Comparison of ENCODE assay signal across 8 mouse cellular contexts in the genomic region with DNA sequence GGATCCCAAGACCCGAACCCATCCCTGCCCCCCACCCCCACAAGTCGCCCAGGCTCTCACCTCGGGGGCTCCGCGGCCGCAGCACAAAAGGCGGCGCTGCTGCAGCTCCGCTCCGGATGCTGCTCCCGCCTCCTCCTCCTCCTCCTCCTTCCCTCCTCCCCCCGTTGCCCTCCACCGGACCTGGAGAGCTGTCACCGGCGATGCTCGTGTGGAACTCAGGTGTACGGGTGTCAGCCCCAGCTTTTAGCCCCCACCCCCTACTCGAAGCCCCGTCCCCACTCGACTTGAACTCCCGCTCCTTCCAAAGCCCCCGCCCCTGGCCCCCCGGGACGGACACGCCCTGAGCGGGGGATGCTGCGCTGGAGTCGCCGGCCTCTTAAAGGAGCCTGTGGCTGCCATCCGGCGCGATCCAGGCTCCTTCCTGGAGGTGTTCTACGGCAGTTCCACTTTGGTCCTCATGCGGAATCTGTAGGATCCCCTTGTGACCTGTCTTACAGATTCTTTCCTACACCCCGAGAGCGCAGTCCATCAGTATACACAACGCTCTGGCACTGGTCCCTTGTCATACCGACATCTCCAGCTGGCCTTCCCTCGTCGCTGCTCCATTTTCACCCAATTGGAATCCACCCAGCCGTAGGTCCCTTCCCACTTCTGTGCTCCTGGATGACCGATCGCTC. TPM values are rescaled to one million over a fixed set of nuclear protein-coding genes. Genes with fewer than 3 reads are reported as not detected.
DNase-seq lines count a peak whose midpoint lies in the region; ATAC-seq and TF ChIP-seq lines count a peak whose summit lies in the region.

A gene (minus strand): TSS at position 337 of the 677 bp plus-strand sequence.

- H3K4me1 ChIP-seq in E14TG2a.4 (replicated peaks; ENCODE audit: low read depth, low read length) = peaks cover 62% of the 10 kb centered on the region
- H3K4me1 ChIP-seq in forebrain, embryonic 12.5 days = peaks cover 62% of the 10 kb centered on the region
- peaks cover 32% of the 10 kb centered on the region for H3K4me1 ChIP-seq in heart, embryonic 15.5 days (replicated peaks)
- peaks cover 11 to 13% of the 10 kb centered on the region in 2 experiments for H3K4me1 ChIP-seq in liver, embryonic 14.5 days (replicated peaks; ENCODE audit: control insufficient read depth in 2 of 2, insufficient read depth in 2 of 2, low read length in 1 of 2)
- peaks cover 30% of the 10 kb centered on the region for H3K4me1 ChIP-seq in neural tube, embryonic 14.5 days (ENCODE audit: control insufficient read depth, insufficient read depth, low read length)

- peak; percentile 38 for DNase-seq in c-Kit-positive CD71-positive TER-119-negative erythroid progenitor cells, embryonic 14.5 days (ENCODE audit: low read depth)
- DNase-seq in kidney, postnatal 25 days = peak; percentile 68 to 84
- peak in 2 of 3 experiments; percentile 32 to 44 for DNase-seq in liver, embryonic 14.5 days (ENCODE audit: low read depth in 3 of 3, low spot score in 3 of 3)
- DNase-seq in testis, postnatal 10 days (ENCODE audit: low spot score) = peak; percentile 84

- peak within 1 kb of the TSS; percentile 99 for H3K27ac ChIP-seq in forebrain, embryonic 12.5 days
- peak within 1 kb of the TSS; percentile 100 for H3K27ac ChIP-seq in heart, embryonic 15.5 days
- H3K27ac ChIP-seq in liver, embryonic 14.5 days = peak within 1 kb of the TSS; percentile 75
- H3K27ac ChIP-seq in neural tube, embryonic 14.5 days (ENCODE audit: low read depth, low read length) = peak within 1 kb of the TSS; percentile 98

- H3K27me3 ChIP-seq in E14TG2a.4 (ENCODE audit: insufficient read depth, low read length) = no peaks in the 10 kb centered on the region
- H3K27me3 ChIP-seq in forebrain, embryonic 12.5 days = no peaks in the 10 kb centered on the region
- H3K27me3 ChIP-seq in heart, embryonic 15.5 days = no peaks in the 10 kb centered on the region
- H3K27me3 ChIP-seq in liver, embryonic 14.5 days (ENCODE audit: control insufficient read depth, insufficient read depth, low read length) = peaks cover 3% of the 10 kb centered on the region
- H3K27me3 ChIP-seq in neural tube, embryonic 14.5 days (ENCODE audit: control insufficient read depth, insufficient read depth, low read length) = no peaks in the 10 kb centered on the region

- no peaks in the 10 kb centered on the region for H3K9me3 ChIP-seq in E14TG2a.4 (ENCODE audit: low read length)
- H3K9me3 ChIP-seq in forebrain, embryonic 12.5 days = no peaks in the 10 kb centered on the region
- H3K9me3 ChIP-seq in heart, embryonic 15.5 days (replicated peaks) = no peaks in the 10 kb centered on the region
- H3K9me3 ChIP-seq in liver, embryonic 14.5 days (ENCODE audit: control insufficient read depth, low read length) = no peaks in the 10 kb centered on the region
- H3K9me3 ChIP-seq in neural tube, embryonic 14.5 days (ENCODE audit: control insufficient read depth, low read length) = no peaks in the 10 kb centered on the region

- peak within 1 kb of the TSS; percentile 87 for H3K9ac ChIP-seq in forebrain, embryonic 12.5 days
- peak within 1 kb of the TSS; percentile 63 for H3K9ac ChIP-seq in heart, embryonic 15.5 days
- peak within 1 kb of the TSS; percentile 70 for H3K9ac ChIP-seq in liver, embryonic 14.5 days (replicated peaks)
- peak within 1 kb of the TSS; percentile 73 for H3K9ac ChIP-seq in neural tube, embryonic 14.5 days (replicated peaks; ENCODE audit: low read depth, low read length)

- H3K4me3 ChIP-seq in E14TG2a.4 (replicated peaks; ENCODE audit: low read length) = peak within 1 kb of the TSS; percentile 86
- H3K4me3 ChIP-seq in forebrain, embryonic 12.5 days (replicated peaks) = peak within 1 kb of the TSS; percentile 72
- H3K4me3 ChIP-seq in heart, embryonic 15.5 days = peak within 1 kb of the TSS; percentile 82
- peak within 1 kb of the TSS; percentile 72 to 79 for H3K4me3 ChIP-seq in liver, embryonic 14.5 days (ENCODE audit: insufficient read depth in 1 of 2, low read depth in 2 of 2, low read length in 2 of 2)
- H3K4me3 ChIP-seq in neural tube, embryonic 14.5 days (ENCODE audit: low read depth, low read length) = peak within 1 kb of the TSS; percentile 53

- peaks cover 25% of the 10 kb centered on the region for H3K36me3 ChIP-seq in E14TG2a.4 (ENCODE audit: insufficient read depth, low read length)
- peaks cover 14% of the 10 kb centered on the region for H3K36me3 ChIP-seq in forebrain, embryonic 12.5 days (replicated peaks)
- H3K36me3 ChIP-seq in heart, embryonic 15.5 days = peaks cover 7% of the 10 kb centered on the region; the same call in 1 of the 2 replicates
- no peaks in the 10 kb centered on the region for H3K36me3 ChIP-seq in liver, embryonic 14.5 days (replicated peaks; ENCODE audit: control insufficient read depth, insufficient read depth, low read depth)
- H3K36me3 ChIP-seq in neural tube, embryonic 14.5 days (ENCODE audit: control insufficient read depth, insufficient read depth, low read length) = no peaks in the 10 kb centered on the region

- peak; percentile 25 for ATAC-seq in forebrain, embryonic 12.5 days (ENCODE audit: low FRiP score)
- no peak for ATAC-seq in heart, embryonic 15.5 days (replicated peaks; ENCODE audit: insufficient number of reproducible peaks, insufficient read depth, low FRiP score, low read depth)
- ATAC-seq in liver, embryonic 14.5 days (ENCODE audit: insufficient read depth) = no peak
- ATAC-seq in neural tube, embryonic 14.5 days (ENCODE audit: low read depth) = peak; percentile 23

- TF ChIP-seq EP300 in liver, embryonic 14.5 days (IDR thresholded peaks at IDR 0.05; ENCODE audit: low read depth) = no peak

- no peak for TF ChIP-seq CTCF in E14TG2a.4 (conservative IDR thresholded peaks at IDR 0.05; ENCODE audit: low read length)
- TF ChIP-seq CTCF in liver, embryonic 14.5 days (IDR thresholded peaks at IDR 0.05; ENCODE audit: low read depth) = peak; percentile 43

- under 1% methylated on average over 43 of the region's 43 CpGs for WGBS in forebrain, embryonic 12.5 days
- WGBS in heart, embryonic 15.5 days = under 1% methylated on average over 43 of the region's 43 CpGs
- under 1% methylated on average over 43 of the region's 43 CpGs for WGBS in liver, embryonic 14.5 days (ENCODE audit: insufficient replicate concordance)
- whole genome bisulfite sequencing in neural tube, embryonic 14.5 days = under 1% methylated on average over 39 of the region's 43 CpGs

- peak within 1 kb of the TSS; percentile 64 for H3K4me2 ChIP-seq in forebrain, embryonic 12.5 days
- H3K4me2 ChIP-seq in heart, embryonic 15.5 days = peak within 1 kb of the TSS; percentile 92
- H3K4me2 ChIP-seq in liver, embryonic 14.5 days (ENCODE audit: low read depth) = peak within 1 kb of the TSS; percentile 100
- H3K4me2 ChIP-seq in neural tube, embryonic 14.5 days (ENCODE audit: low read depth, low read length) = peak within 1 kb of the TSS; percentile 98

RNA-seq across cellular contexts. Expression of the gene that starts here (rescaled TPM):
- 39.4 and 40.1 TPM in 2 replicates for polyA plus RNA-seq in forebrain, embryonic 12.5 days (2016; fragmentation: Nextera tagmentation; extraction: Ambion mirVana)
- 9.8 and 13.1 TPM in 2 replicates for polyA plus RNA-seq in heart, embryonic 15.5 days (2015; fragmentation: Nextera tagmentation; extraction: Ambion mirVana)
- 0.77 and 1.3 TPM in 2 replicates for polyA plus RNA-seq in liver, embryonic 14.5 days (2012; rRNA removed)
- 0.78 and 1.1 TPM in 2 replicates for polyA plus RNA-seq in liver, embryonic 14.5 days (2014; fragmentation: Nextera tagmentation; extraction: Ambion mirVana)
- polyA plus RNA-seq in neural tube, embryonic 14.5 days (2014; fragmentation: Nextera tagmentation; extraction: Ambion mirVana) = 44.8 and 48.8 TPM in 2 replicates

Comparison
In these comparisons a context has a peak if more than half of its experiments do, and no peak if none do; other contexts are left out.
1. ATAC-seq: peak in forebrain, embryonic 12.5 days (single experiment) and neural tube, embryonic 14.5 days (single experiment); none in heart, embryonic 15.5 days (single experiment) and liver, embryonic 14.5 days (single experiment).
2. Peak in every context shown above with its lines, with median percentiles within 50 percentile points of each other: H3K4me3 ChIP-seq, DNase-seq, H3K27ac ChIP-seq, H3K4me2 ChIP-seq and H3K9ac ChIP-seq.